In genomic region chr9:32495643-32495997, GRCm38 (mm10) we compare ENCODE assay signal across 12 mouse cellular contexts. TPM values are rescaled to one million over a fixed set of nuclear protein-coding genes. Genes with fewer than 3 reads are reported as not detected.
DNase-seq lines count a peak whose midpoint lies in the region; ATAC-seq lines count a peak whose summit lies in the region.
"Had no signal": no experiment of that assay in that cellular context is flagged by ENCODE, and none has a peak within 500 bp of the region (broad histone marks: within the 10 kb centered on the region; RNA-seq: fewer than 3 reads in every experiment).

No protein-coding gene starts in this region.

- peaks cover 20% of the 10 kb centered on the region for H3K4me1 ChIP-seq in heart, embryonic 13.5 days
- H3K4me1 ChIP-seq in embryonic facial prominence, embryonic 10.5 days, result peaks cover 56% of the 10 kb centered on the region
- peaks cover 14% of the 10 kb centered on the region for H3K4me1 ChIP-seq in liver, embryonic 15.5 days (replicated peaks)

- H3K4me2 ChIP-seq in heart, embryonic 13.5 days, result peak overlapping the region; percentile 36
- H3K4me2 ChIP-seq in liver, embryonic 15.5 days, result no peak overlapping the region; the same call in 1 of the 2 replicates
- H3K4me2 ChIP-seq: forebrain, embryonic 13.5 days had no signal

- H3K27ac ChIP-seq in heart, embryonic 13.5 days (replicated peaks), result peak overlapping the region; percentile 36
- peak overlapping the region; percentile 77 for H3K27ac ChIP-seq in embryonic facial prominence, embryonic 10.5 days (replicated peaks)
- no peak overlapping the region for H3K27ac ChIP-seq in liver, embryonic 15.5 days (replicated peaks)
- H3K27ac ChIP-seq: forebrain, embryonic 13.5 days; macrophage had no signal

- H3K27me3 ChIP-seq in heart, embryonic 13.5 days (replicated peaks), result no peaks in the 10 kb centered on the region
- no peaks in the 10 kb centered on the region for H3K27me3 ChIP-seq in embryonic facial prominence, embryonic 10.5 days (replicated peaks; ENCODE audit: low read depth, poor library complexity, severe bottlenecking)
- no peaks in the 10 kb centered on the region for H3K27me3 ChIP-seq in liver, embryonic 15.5 days
- H3K27me3 ChIP-seq: forebrain, embryonic 13.5 days had no signal

- no peaks in the 10 kb centered on the region for H3K36me3 ChIP-seq in heart, embryonic 13.5 days
- peaks cover 18% of the 10 kb centered on the region for H3K36me3 ChIP-seq in embryonic facial prominence, embryonic 10.5 days (replicated peaks)
- no peaks in the 10 kb centered on the region for H3K36me3 ChIP-seq in liver, embryonic 15.5 days (replicated peaks)

- no peak overlapping the region; the same call in 1 of the 2 replicates for H3K9ac ChIP-seq in heart, embryonic 13.5 days
- no peak overlapping the region for H3K9ac ChIP-seq in liver, embryonic 15.5 days
- H3K9ac ChIP-seq: forebrain, embryonic 13.5 days had no signal

- no peak for ATAC-seq in heart, embryonic 13.5 days (ENCODE audit: extremely low read depth, insufficient number of reproducible peaks, low FRiP score, low TSS enrichment)
- 0 out of 2 replicates have a peak, but pooled peaks have one; percentile 22 for ATAC-seq in liver, embryonic 15.5 days (ENCODE audit: insufficient read depth)
- ATAC-seq: forebrain, embryonic 13.5 days had no signal

- DNase-seq in heart, adult 8-10 months (ENCODE audit: low spot score), result no peak
- DNase-seq in CD4-positive helper T cell, adult 2 months (ENCODE audit: low read depth, low spot score), result peak; percentile 85
- DNase-seq in embryonic facial prominence, embryonic 10.5 days (ENCODE audit: low spot score), result no peak
- no peak for DNase-seq in layer of hippocampus, adult 9-11 months
- no peak for DNase-seq in lung, postnatal 10 days
- DNase-seq in spleen, postnatal 10 days (ENCODE audit: low spot score in 2 of 2), result no peak
- DNase-seq: cerebellum, adult 2 months had no signal

- H3K9me3 ChIP-seq in heart, embryonic 13.5 days, result no peaks in the 10 kb centered on the region
- H3K9me3 ChIP-seq in embryonic facial prominence, embryonic 10.5 days, result no peaks in the 10 kb centered on the region
- H3K9me3 ChIP-seq in liver, embryonic 15.5 days (replicated peaks), result no peaks in the 10 kb centered on the region
- H3K9me3 ChIP-seq: forebrain, embryonic 13.5 days had no signal

- WGBS in heart, embryonic 13.5 days, result 15% methylated on average over 7 of the region's 7 CpGs
- WGBS in embryonic facial prominence, embryonic 10.5 days, result 42% methylated on average over 7 of the region's 7 CpGs
- 17% methylated on average over 7 of the region's 7 CpGs for WGBS in liver, embryonic 15.5 days (ENCODE audit: insufficient replicate concordance)

- no peak overlapping the region for H3K4me3 ChIP-seq in heart, embryonic 13.5 days
- H3K4me3 ChIP-seq in embryonic facial prominence, embryonic 10.5 days, result no peak overlapping the region
- H3K4me3 ChIP-seq in liver, embryonic 15.5 days (replicated peaks), result no peak overlapping the region
- H3K4me3 ChIP-seq: forebrain, embryonic 13.5 days had no signal

RNA-seq across cellular contexts. Expression of gene Fli1, which starts 47.0 kb away (rescaled TPM):
- 18.3 and 18.6 TPM in 2 replicates for polyA plus RNA-seq in heart, embryonic 13.5 days (2015; fragmentation: Nextera tagmentation; extraction: Ambion mirVana)
- total RNA-seq in heart, adult 8-10 months (2022), result 10 to 100 TPM; 18.5 to 30.7 (median 20.8) TPM
- 54.8 and 56.7 TPM in 2 replicates for polyA plus RNA-seq in embryonic facial prominence, embryonic 10.5 days (2016; fragmentation: Nextera tagmentation; extraction: Ambion mirVana)
- polyA plus RNA-seq in liver, embryonic 15.5 days (2015; fragmentation: Nextera tagmentation; extraction: Ambion mirVana), result 8.1 and 9.1 TPM in 2 replicates
- polyA plus RNA-seq: C2C12 had no signal
